Mouse (Mus musculus) intestine, postnatal 0 days (tissue): Measurements from ENCODE around the gene Rab11a. TPM values are rescaled to one million over a fixed set of nuclear protein-coding genes. Genes with fewer than 3 reads are reported as not detected.
"Not testable (repeated sequence)": the region's sequence is repeated elsewhere in the genome, so short reads cannot be mapped to it uniquely, and the experiment has no call there.

Experiments
- ATAC-seq: fragments of 200-750 bp; cut with Nextera tagmentation; 2 replicates; pipeline ENCODE4 v1.8.0; 2017; ENCODE audit warnings: mild to moderate bottlenecking, moderate TSS enrichment, moderate library complexity
- H3K27ac ChIP-seq: fragments of 300-500 bp; sonication (generic); 2 replicates; pipeline ENCODE4 v1.5.1; 2014; ENCODE audit warnings: mild to moderate bottlenecking, low read depth, low read length, moderate library complexity
- H3K27me3 ChIP-seq: fragments of 300-500 bp; sonication (generic); replicated peaks from 2 replicates; pipeline ENCODE4 v1.6.1; 2014; ENCODE audit warnings: low read length, mixed read lengths; ENCODE audit not compliant: control insufficient read depth, insufficient read depth
- H3K36me3 ChIP-seq: fragments of 300-500 bp; sonication (generic); 2 replicates; pipeline ENCODE4 v1.6.1; 2014; ENCODE audit warnings: mild to moderate bottlenecking, moderate library complexity; ENCODE audit not compliant: control insufficient read depth, insufficient read depth
- H3K4me1 ChIP-seq: fragments of 300-500 bp; sonication (generic); replicated peaks from 2 replicates; pipeline ENCODE4 v1.6.1; 2014; ENCODE audit warnings: antibody characterized with exemption, low read length, mixed read lengths; ENCODE audit not compliant: control insufficient read depth, insufficient read depth
- H3K4me2 ChIP-seq: fragments of 300-500 bp; sonication (generic); replicated peaks from 2 replicates; pipeline ENCODE4 v1.6.1; 2014; ENCODE audit warnings: low read depth, mild to moderate bottlenecking, moderate library complexity
- H3K4me3 ChIP-seq: fragments of 300-500 bp; sonication (generic); 2 replicates; pipeline ENCODE4 v1.5.1; 2014; ENCODE audit warnings: low read depth, low read length
- H3K9ac ChIP-seq: fragments of 300-500 bp; sonication (generic); 2 replicates; pipeline ENCODE4 v1.6.1; 2014; ENCODE audit warnings: mild to moderate bottlenecking, low read depth, low read length
- H3K9me3 ChIP-seq: fragments of 300-500 bp; sonication (generic); 2 replicates; pipeline ENCODE4 v1.6.1; 2016; ENCODE audit warnings: mixed run types; ENCODE audit not compliant: control insufficient read depth
- CTCF ChIP-seq: sonication (generic); IDR thresholded peaks from 2 replicates; pipeline ENCODE4 v1.5.1; 2016; ENCODE audit warnings: low read depth, mild to moderate bottlenecking, control low read depth, antibody characterized with exemption, moderate library complexity
- WGBS: fragments of 180-500 bp; shearing (Covaris S2); extraction: QIAGEN DNeasy Blood & Tissue Kit; methylation state at CpG from one replicate; pipeline ENCODE4 v1.1.7; 2014; 5-methylcytosine and 5-hydroxymethylcytosine counted together
- polyA plus RNA-seq: library from polyadenylated mRNA; unstranded; fragments of >200 nt; fragmentation: Nextera tagmentation; extraction: Ambion mirVana; gene quantifications from 2 replicates; pipeline ENCODE4 v1.2.1, GENCODE M21; 2015

Gene Rab11a
- polyA plus RNA-seq, 1 experiment from 2014 or later = 1,986 TPM

- WGBS = 91% methylated on average over 2 of the region's 2 CpGs
- H3K9ac ChIP-seq = no peak overlapping the region
- H3K9me3 ChIP-seq = no peaks in the 10 kb centered on the region
- H3K36me3 ChIP-seq = peaks cover 10% of the 10 kb centered on the region
- no peak overlapping the region for H3K27ac ChIP-seq
- no peaks in the 10 kb centered on the region for H3K4me1 ChIP-seq
- no peak for ATAC-seq
- no peak overlapping the region for H3K4me3 ChIP-seq
- no peak for TF ChIP-seq CTCF
- H3K4me2 ChIP-seq = no peak overlapping the region
- no peaks in the 10 kb centered on the region for H3K27me3 ChIP-seq
These were observed 46.8 kb downstream of the Rab11a start for GRCm38 (mm10) chr9:64690771-64691170.

- Histone ChIP-seq H3K27ac (no peak overlapping the region), H3K36me3 (no peaks in the 10 kb centered on the region), H3K9me3 (no peaks in the 10 kb centered on the region), H3K9ac (no peak overlapping the region), H3K27me3 (no peaks in the 10 kb centered on the region), H3K4me3 (no peak overlapping the region), H3K4me2 (no peak overlapping the region), H3K4me1 (no peaks in the 10 kb centered on the region)
- no peak for TF ChIP-seq CTCF
- 48% methylated on average over 1 of the region's 1 CpGs for WGBS
- no peak for ATAC-seq
These were observed 49.6 kb downstream of the Rab11a start for GRCm38 (mm10) chr9:64688015-64688394.

- no peak overlapping the region for H3K27ac ChIP-seq
- no peaks in the 10 kb centered on the region for H3K27me3 ChIP-seq
- no peak overlapping the region for H3K9ac ChIP-seq
- no peak overlapping the region for H3K4me3 ChIP-seq
- H3K36me3 ChIP-seq = no peaks in the 10 kb centered on the region
- 65% methylated on average over 13 of the region's 13 CpGs for WGBS
- H3K4me1 ChIP-seq = no peaks in the 10 kb centered on the region
- H3K4me2 ChIP-seq = no peak overlapping the region
- no peak for ATAC-seq
- H3K9me3 ChIP-seq = no peaks in the 10 kb centered on the region
- no peak for TF ChIP-seq CTCF
These were observed 50.2 kb downstream of the Rab11a start for GRCm38 (mm10) chr9:64687122-64688014.

GRCm38 (mm10) chr9:64671341-64672319 lies 65.9 kb downstream of the Rab11a start:
- H3K4me2 ChIP-seq = peak overlapping the region; percentile 13; the same call in 1 of the 2 replicates
- peak overlapping the region; percentile 72 for H3K27ac ChIP-seq
- ATAC-seq = peak; percentile 76
- H3K4me3 ChIP-seq, H3K9ac ChIP-seq, H3K36me3 ChIP-seq, H3K27me3 ChIP-seq, H3K4me1 ChIP-seq, H3K9me3 ChIP-seq: not testable (repeated sequence)
- WGBS = 33% methylated on average over 8 of the region's 11 CpGs

DNA sequence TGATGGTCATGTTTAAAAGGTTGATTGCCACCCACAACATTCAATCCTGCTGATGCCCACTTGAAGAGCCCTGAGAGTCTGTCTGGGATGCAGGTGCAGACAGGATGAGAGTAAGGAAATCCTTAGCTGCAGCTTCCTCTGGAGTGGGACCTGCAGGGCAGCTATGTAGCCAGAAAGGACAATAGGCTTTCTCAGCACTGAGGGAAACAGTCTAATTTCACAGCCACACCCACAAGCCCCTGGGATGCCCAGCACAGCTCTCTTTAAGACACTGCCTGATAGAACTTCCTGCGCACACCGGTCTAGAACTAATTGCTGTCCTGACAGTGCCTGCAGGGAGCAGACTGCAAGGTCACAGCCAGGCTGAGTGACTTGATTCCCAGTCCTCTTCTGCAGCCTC lies 69.6 kb downstream of the Rab11a start:
- Histone ChIP-seq H3K9ac (no peak overlapping the region), H3K27ac (peak overlapping the region; percentile 30; the same call in 1 of the 2 replicates), H3K9me3 (no peaks in the 10 kb centered on the region), H3K4me3 (no peak overlapping the region), H3K4me2 (no peak overlapping the region), H3K36me3 (no peaks in the 10 kb centered on the region), H3K4me1 (no peaks in the 10 kb centered on the region), H3K27me3 (no peaks in the 10 kb centered on the region)
- TF ChIP-seq CTCF = no peak
- ATAC-seq = 0 out of 2 replicates have a peak, but pooled peaks have one; percentile 2
- 62% methylated on average over 2 of the region's 2 CpGs for WGBS

DNA sequence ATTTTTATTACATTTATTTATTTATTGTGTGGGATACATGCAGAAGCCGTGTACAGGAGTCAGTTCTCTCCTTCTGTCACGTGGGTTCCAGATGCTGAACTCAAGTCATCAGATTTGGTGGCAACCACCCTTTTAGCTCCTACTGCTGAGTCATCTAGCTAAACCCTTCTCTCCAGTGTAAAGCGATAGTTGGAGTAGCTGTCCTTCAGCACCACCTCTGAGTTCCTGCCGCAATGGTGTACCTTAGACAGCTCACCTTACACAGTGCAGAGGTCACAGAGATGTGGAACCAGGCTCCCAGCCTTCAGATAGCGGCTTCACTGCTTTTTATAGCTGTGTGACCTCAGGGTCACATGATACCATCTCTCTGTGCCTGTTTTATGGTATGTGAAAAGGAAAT lies 70.0 kb downstream of the Rab11a start:
- no peak overlapping the region for H3K4me2 ChIP-seq
- no peaks in the 10 kb centered on the region for H3K36me3 ChIP-seq
- peak; percentile 89 for ATAC-seq
- no peaks in the 10 kb centered on the region for H3K9me3 ChIP-seq
- no peaks in the 10 kb centered on the region for H3K27me3 ChIP-seq
- no peak for TF ChIP-seq CTCF
- WGBS = 2% methylated on average over 5 of the region's 5 CpGs
- H3K9ac ChIP-seq = no peak overlapping the region
- no peak overlapping the region for H3K4me3 ChIP-seq
- no peak overlapping the region for H3K27ac ChIP-seq
- H3K4me1 ChIP-seq = no peaks in the 10 kb centered on the region
